Mouse (Mus musculus) A20 (cell line): Measurements from ENCODE around the gene Rtl10.

Source experiments
- DNase-seq: peaks from one replicate; pipeline ENCODE4 v3.0.0-alpha.2; 2011; ENCODE audit warnings: low read depth, low spot score

The Rtl10 gene

GRCm38 (mm10) chr16:18498558-18498990, at the start of gene Rtl10, which contains the start of gene Gnb1l:
Gene Rtl10, plus strand, starts transcription at chr16:18498901.
Gene Gnb1l, plus strand, starts transcription at chr16:18498713.
- peak; percentile 97 for DNase-seq

GRCm38 (mm10) chr16:18449005-18449404, 49.7 kb upstream of the Rtl10 start:
- DNase-seq = no peak

- no peak for DNase-seq
Measured at GRCm38 (mm10) chr16:18451486-18452181, 47.1 kb upstream of the Rtl10 start.

- no peak for DNase-seq
Measured at GRCm38 (mm10) chr16:18452361-18452862, 46.3 kb upstream of the Rtl10 start.

GRCm38 (mm10) chr16:18453846-18454245, 44.9 kb upstream of the Rtl10 start:
- DNase-seq = no peak

- no peak for DNase-seq
Measured at GRCm38 (mm10) chr16:18455407-18455806, 43.3 kb upstream of the Rtl10 start.

GRCm38 (mm10) chr16:18458661-18459060, 40.0 kb upstream of the Rtl10 start:
- no peak for DNase-seq

GRCm38 (mm10) chr16:18459335-18459954, 39.3 kb upstream of the Rtl10 start:
- no peak for DNase-seq

- DNase-seq = peak; percentile 85
Measured at GRCm38 (mm10) chr16:18459955-18460370, 38.7 kb upstream of the Rtl10 start.

GRCm38 (mm10) chr16:18460826-18461225, 37.9 kb upstream of the Rtl10 start:
- no peak for DNase-seq

GRCm38 (mm10) chr16:18462031-18462430, 36.7 kb upstream of the Rtl10 start:
- DNase-seq = no peak

- DNase-seq = no peak
Measured at GRCm38 (mm10) chr16:18462598-18462997, 36.1 kb upstream of the Rtl10 start.

GRCm38 (mm10) chr16:18464271-18464670, 34.4 kb upstream of the Rtl10 start:
- DNase-seq = no peak

- DNase-seq = peak; percentile 38
Measured at GRCm38 (mm10) chr16:18470829-18471228, 27.9 kb upstream of the Rtl10 start.

GRCm38 (mm10) chr16:18471381-18471955, 27.2 kb upstream of the Rtl10 start:
- DNase-seq = no peak

- DNase-seq = no peak
Measured at GRCm38 (mm10) chr16:18471976-18472375, 26.7 kb upstream of the Rtl10 start.

GRCm38 (mm10) chr16:18472416-18472815, 26.3 kb upstream of the Rtl10 start:
- no peak for DNase-seq

- no peak for DNase-seq
Measured at GRCm38 (mm10) chr16:18472976-18473375, 25.7 kb upstream of the Rtl10 start.

- DNase-seq = no peak
Measured at GRCm38 (mm10) chr16:18474021-18474420, 24.7 kb upstream of the Rtl10 start.

GRCm38 (mm10) chr16:18477996-18478395, 20.7 kb upstream of the Rtl10 start:
- no peak for DNase-seq

- DNase-seq = peak; percentile 93
Measured at GRCm38 (mm10) chr16:18479667-18480066, 19.0 kb upstream of the Rtl10 start.

GRCm38 (mm10) chr16:18480933-18481485, 17.7 kb upstream of the Rtl10 start:
- DNase-seq = peak; percentile 49
